Mouse (Mus musculus) midbrain, embryonic 14.5 days (tissue): Measurements from ENCODE around the gene Tmem131l. TPM values are rescaled to one million over a fixed set of nuclear protein-coding genes. Genes with fewer than 3 reads are reported as not detected.

Experiments
- ATAC-seq: fragments of 200-750 bp; cut with Nextera tagmentation; 2 replicates; pipeline ENCODE4 v1.8.0; 2017; ENCODE audit warnings: moderate number of reproducible peaks, moderate library complexity; ENCODE audit not compliant: low FRiP score, low TSS enrichment
- DNase-seq: peaks from one replicate; pipeline ENCODE4 v3.0.0-alpha.2; 2015
- H3K27ac ChIP-seq: fragments of 300-500 bp; sonication (generic); replicated peaks from 2 replicates; pipeline ENCODE4 v1.5.1; 2014; ENCODE audit warnings: mild to moderate bottlenecking, low read depth, low read length, moderate library complexity
- H3K27me3 ChIP-seq: fragments of 300-500 bp; sonication (generic); 2 replicates; pipeline ENCODE4 v1.6.1; 2014; ENCODE audit warnings: low read length, control low read depth, mixed read lengths; ENCODE audit not compliant: control insufficient read depth, insufficient read depth
- H3K36me3 ChIP-seq: fragments of 300-500 bp; sonication (generic); 2 replicates; pipeline ENCODE4 v1.6.1; 2014; ENCODE audit warnings: low read length, control low read depth; ENCODE audit not compliant: control insufficient read depth, insufficient read depth
- H3K4me1 ChIP-seq: fragments of 300-500 bp; sonication (generic); 2 replicates; pipeline ENCODE4 v1.6.1; 2014; ENCODE audit warnings: mild to moderate bottlenecking, antibody characterized with exemption, low read length, control low read depth; ENCODE audit not compliant: control insufficient read depth, insufficient read depth
- H3K4me2 ChIP-seq: fragments of 300-500 bp; sonication (generic); 2 replicates; pipeline ENCODE4 v1.6.1; 2014; ENCODE audit warnings: mild to moderate bottlenecking, low read length, moderate library complexity
- H3K4me3 ChIP-seq: fragments of 300-500 bp; sonication (generic); replicated peaks from 2 replicates; pipeline ENCODE4 v1.5.1; 2014; ENCODE audit warnings: low read depth, low read length
- H3K9ac ChIP-seq: fragments of 300-500 bp; sonication (generic); replicated peaks from 2 replicates; pipeline ENCODE4 v1.6.1; 2014; ENCODE audit warnings: mild to moderate bottlenecking, low read length, moderate library complexity
- H3K9me3 ChIP-seq: fragments of 300-500 bp; sonication (generic); 2 replicates; pipeline ENCODE4 v1.6.1; 2016; ENCODE audit warnings: low read length, control low read depth, mixed read lengths; ENCODE audit not compliant: control insufficient read depth
- WGBS: fragments of 180-500 bp; shearing (Covaris S2); extraction: QIAGEN DNeasy Blood & Tissue Kit; methylation state at CpG from one replicate; pipeline ENCODE4 v1.1.7; 2014; 5-methylcytosine and 5-hydroxymethylcytosine counted together
- polyA plus RNA-seq: library from polyadenylated mRNA; unstranded; fragments of >200 nt; fragmentation: Nextera tagmentation; extraction: Ambion mirVana; gene quantifications from 2 replicates; pipeline ENCODE4 v1.2.1, GENCODE M21; 2014

Tmem131l gene
- polyA plus RNA-seq, 1 experiment from 2014 or later: 90.7 TPM

- no peaks in the 10 kb centered on the region for H3K9me3 ChIP-seq
- H3K4me1 ChIP-seq: no peaks in the 10 kb centered on the region
- DNase-seq (no peak), ATAC-seq (no peak)
- H3K9ac ChIP-seq: no peak overlapping the region
- H3K36me3 ChIP-seq: no peaks in the 10 kb centered on the region
- H3K27ac ChIP-seq: no peak overlapping the region
- H3K27me3 ChIP-seq: no peaks in the 10 kb centered on the region
- no peak overlapping the region for H3K4me3 ChIP-seq
- WGBS: 93% methylated on average over 13 of the region's 13 CpGs
- H3K4me2 ChIP-seq: no peak overlapping the region
Observed at GRCm38 (mm10) chr3:83857621-83858020, 182.4 kb downstream of the Tmem131l start.

- Histone ChIP-seq H3K4me3 (no peak overlapping the region), H3K9me3 (no peaks in the 10 kb centered on the region), H3K27ac (no peak overlapping the region), H3K9ac (no peak overlapping the region), H3K4me2 (no peak overlapping the region), H3K4me1 (no peaks in the 10 kb centered on the region), H3K27me3 (no peaks in the 10 kb centered on the region), H3K36me3 (no peaks in the 10 kb centered on the region)
- ATAC-seq (no peak), DNase-seq (no peak)
- 90% methylated on average over 5 of the region's 5 CpGs for WGBS
Observed at GRCm38 (mm10) chr3:83855643-83856042, 184.3 kb downstream of the Tmem131l start.

GRCm38 (mm10) chr3:83849341-83849740 lies 190.6 kb downstream of the Tmem131l start:
- Histone ChIP-seq H3K27me3 (no peaks in the 10 kb centered on the region), H3K4me3 (no peak overlapping the region), H3K36me3 (no peaks in the 10 kb centered on the region), H3K4me1 (no peaks in the 10 kb centered on the region), H3K9me3 (no peaks in the 10 kb centered on the region), H3K4me2 (no peak overlapping the region), H3K27ac (no peak overlapping the region), H3K9ac (no peak overlapping the region)
- 79% methylated on average over 2 of the region's 2 CpGs for WGBS
- no peak for DNase-seq
- no peak for ATAC-seq

Other genes starting within 250 kb of the Tmem131l start
- gene Tlr2, start 198.4 kb downstream of the Tmem131l start, polyA plus RNA-seq: 0.42 and 1.6 TPM in 2 replicates
- 1.2 and 1.7 TPM in 2 replicates for gene Mnd1, start 115.6 kb upstream of the Tmem131l start, polyA plus RNA-seq
- gene Gm6525, start 133.9 kb upstream of the Tmem131l start, polyA plus RNA-seq: 3.1 and 3.2 TPM in 2 replicates